Mouse (Mus musculus) heart, embryonic 10.5 days (tissue): ENCODE results near the gene Ppp1cc. TPM values are rescaled to one million over a fixed set of nuclear protein-coding genes. Genes with fewer than 3 reads are reported as not detected.
"Not testable (repeated sequence)": the region's sequence is repeated elsewhere in the genome, so short reads cannot be mapped to it uniquely, and the experiment has no call there.

Experiments used
- DNase-seq: peaks from one replicate; pipeline ENCODE4 v3.0.0-alpha.2; 2017; ENCODE audit warnings: low spot score
- H3K27ac ChIP-seq: fragments of 300-500 bp; sonication (generic); 2 replicates; pipeline ENCODE4 v1.5.1; 2016; ENCODE audit warnings: mild to moderate bottlenecking
- H3K27me3 ChIP-seq: fragments of 300-500 bp; sonication (generic); 2 replicates; pipeline ENCODE4 v1.6.1; 2016; ENCODE audit warnings: mild to moderate bottlenecking; ENCODE audit not compliant: poor library complexity, insufficient read depth, severe bottlenecking
- H3K36me3 ChIP-seq: fragments of 300-500 bp; sonication (generic); 2 replicates; pipeline ENCODE4 v1.6.1; 2016; ENCODE audit warnings: mild to moderate bottlenecking, moderate library complexity
- H3K4me1 ChIP-seq: fragments of 300-500 bp; sonication (generic); 2 replicates; pipeline ENCODE4 v1.6.1; 2016; ENCODE audit warnings: mild to moderate bottlenecking
- H3K4me3 ChIP-seq: fragments of 300-500 bp; sonication (generic); 2 replicates; pipeline ENCODE4 v1.5.1; 2016; ENCODE audit warnings: mild to moderate bottlenecking, moderate library complexity
- H3K9me3 ChIP-seq: fragments of 300-500 bp; sonication (generic); 2 replicates; pipeline ENCODE4 v1.6.1; 2016; ENCODE audit warnings: mild to moderate bottlenecking, moderate library complexity
- WGBS: fragments of 180-500 bp; shearing (Covaris S2); methylation state at CpG from one replicate; pipeline ENCODE4 v1.1.7; 2016; 5-methylcytosine and 5-hydroxymethylcytosine counted together
- polyA plus RNA-seq: library from polyadenylated mRNA; unstranded; fragments of >200 nt; fragmentation: Nextera tagmentation; extraction: Ambion mirVana; gene quantifications from 2 replicates; pipeline ENCODE4 v1.2.1, GENCODE M21; 2016

Ppp1cc gene
- polyA plus RNA-seq, 1 experiment from 2014 or later: 295 TPM

- H3K4me1 ChIP-seq: peaks cover 31% of the 10 kb centered on the region
- DNase-seq: no peak
- H3K27me3 ChIP-seq: peaks cover 16% of the 10 kb centered on the region; the same call in 1 of the 2 replicates
- no peak overlapping the region for H3K27ac ChIP-seq
- no peaks in the 10 kb centered on the region for H3K9me3 ChIP-seq
- H3K4me3 ChIP-seq: no peak overlapping the region
- WGBS: 83% methylated on average over 11 of the region's 11 CpGs
- H3K36me3 ChIP-seq: no peaks in the 10 kb centered on the region
Measured at GRCm38 (mm10) chr5:122130341-122130998, 27.6 kb upstream of the Ppp1cc start.

- peaks cover 40% of the 10 kb centered on the region for H3K4me1 ChIP-seq
- H3K4me3 ChIP-seq: peak overlapping the region; percentile 63
- peak overlapping the region; percentile 50; the same call in 1 of the 2 replicates for H3K27ac ChIP-seq
- peaks cover 16% of the 10 kb centered on the region; the same call in 1 of the 2 replicates for H3K27me3 ChIP-seq
- peak; percentile 93 for DNase-seq
- no peaks in the 10 kb centered on the region for H3K9me3 ChIP-seq
- H3K36me3 ChIP-seq: no peaks in the 10 kb centered on the region
- 8% methylated on average over 34 of the region's 34 CpGs for WGBS
Measured at GRCm38 (mm10) chr5:122131076-122132051, 26.7 kb upstream of the Ppp1cc start.

GRCm38 (mm10) chr5:122132167-122133049, 25.7 kb upstream of the Ppp1cc start:
- H3K9me3 ChIP-seq: no peaks in the 10 kb centered on the region
- no peak overlapping the region for H3K27ac ChIP-seq
- no peak for DNase-seq
- H3K4me3 ChIP-seq: peak overlapping the region; percentile 63
- no peaks in the 10 kb centered on the region for H3K36me3 ChIP-seq
- WGBS: 19% methylated on average over 26 of the region's 26 CpGs
- peaks cover 50% of the 10 kb centered on the region for H3K4me1 ChIP-seq
- H3K27me3 ChIP-seq: peaks cover 16% of the 10 kb centered on the region; the same call in 1 of the 2 replicates

- Histone ChIP-seq H3K27ac (no peak overlapping the region), H3K4me3 (no peak overlapping the region), H3K4me1 (peaks cover 52% of the 10 kb centered on the region), H3K9me3 (no peaks in the 10 kb centered on the region), H3K27me3 (peaks cover 16% of the 10 kb centered on the region; the same call in 1 of the 2 replicates), H3K36me3 (no peaks in the 10 kb centered on the region)
- WGBS: 65% methylated on average over 9 of the region's 9 CpGs
- DNase-seq: no peak
Measured at GRCm38 (mm10) chr5:122133050-122133389, 25.1 kb upstream of the Ppp1cc start.

GRCm38 (mm10) chr5:122134395-122135289, 23.4 kb upstream of the Ppp1cc start:
- H3K27ac ChIP-seq: no peak overlapping the region
- DNase-seq: no peak
- no peaks in the 10 kb centered on the region for H3K9me3 ChIP-seq
- H3K27me3 ChIP-seq: peaks cover 13% of the 10 kb centered on the region; the same call in 1 of the 2 replicates
- H3K4me1 ChIP-seq: peaks cover 47% of the 10 kb centered on the region
- H3K36me3 ChIP-seq: no peaks in the 10 kb centered on the region
- WGBS: 86% methylated on average over 14 of the region's 14 CpGs
- H3K4me3 ChIP-seq: no peak overlapping the region

GRCm38 (mm10) chr5:122135290-122135882, 22.7 kb upstream of the Ppp1cc start:
- peak overlapping the region; percentile 77; the same call in 1 of the 2 replicates for H3K27ac ChIP-seq
- no peak for DNase-seq

GRCm38 (mm10) chr5:122136508-122137408, 21.3 kb upstream of the Ppp1cc start:
- H3K36me3 ChIP-seq: no peaks in the 10 kb centered on the region
- peak overlapping the region; percentile 77 for H3K27ac ChIP-seq
- no peak overlapping the region for H3K4me3 ChIP-seq
- peaks cover 37% of the 10 kb centered on the region for H3K4me1 ChIP-seq
- WGBS: 36% methylated on average over 14 of the region's 14 CpGs
- no peak for DNase-seq
- H3K27me3 ChIP-seq: peaks cover 11% of the 10 kb centered on the region; the same call in 1 of the 2 replicates
- H3K9me3 ChIP-seq: no peaks in the 10 kb centered on the region

More at GRCm38 (mm10) chr5:122135290-122135882, 22.7 kb upstream of the Ppp1cc start:
- no peak overlapping the region for H3K4me3 ChIP-seq
- H3K4me1 ChIP-seq: peaks cover 47% of the 10 kb centered on the region
- 74% methylated on average over 3 of the region's 3 CpGs for WGBS
- no peaks in the 10 kb centered on the region for H3K36me3 ChIP-seq
- peaks cover 11% of the 10 kb centered on the region; the same call in 1 of the 2 replicates for H3K27me3 ChIP-seq
- H3K9me3 ChIP-seq: no peaks in the 10 kb centered on the region

- Histone ChIP-seq H3K9me3 (no peaks in the 10 kb centered on the region), H3K27ac (no peak overlapping the region), H3K4me3 (no peak overlapping the region), H3K4me1 (peaks cover 30% of the 10 kb centered on the region), H3K36me3 (no peaks in the 10 kb centered on the region), H3K27me3 (no peaks in the 10 kb centered on the region)
- WGBS: 80% methylated on average over 15 of the region's 15 CpGs
- DNase-seq: no peak
Measured at GRCm38 (mm10) chr5:122138856-122139255, 19.2 kb upstream of the Ppp1cc start.

GRCm38 (mm10) chr5:122139771-122140170, 18.3 kb upstream of the Ppp1cc start:
- not testable (repeated sequence) for H3K4me3 ChIP-seq, DNase-seq, H3K9me3 ChIP-seq, H3K27ac ChIP-seq, H3K36me3 ChIP-seq, H3K27me3 ChIP-seq
- WGBS: 74% methylated on average over 2 of the region's 2 CpGs
- H3K4me1 ChIP-seq: peaks cover 31% of the 10 kb centered on the region

- Histone ChIP-seq H3K4me1 (peaks cover 25% of the 10 kb centered on the region), H3K36me3 (no peaks in the 10 kb centered on the region), H3K27ac (no peak within 1 kb of the TSS), H3K4me3 (no peak within 1 kb of the TSS), H3K27me3 (no peaks in the 10 kb centered on the region), H3K9me3 (no peaks in the 10 kb centered on the region)
- no peak for DNase-seq
- WGBS: 91% methylated on average over 3 of the region's 3 CpGs
Measured at GRCm38 (mm10) chr5:122140723-122141122, 17.4 kb upstream of the Ppp1cc start, which contains the start of gene Ccdc63. Ccdc63 (minus strand) TSS chr5:122140823.
